Mouse (Mus musculus) hindbrain, embryonic 11.5 days (tissue): ENCODE results near the gene Ooep. TPM values are rescaled to one million over a fixed set of nuclear protein-coding genes. Genes with fewer than 3 reads are reported as not detected.
"Not testable (repeated sequence)": the region's sequence is repeated elsewhere in the genome, so short reads cannot be mapped to it uniquely, and the experiment has no call there.

Experiments
- ATAC-seq: fragments of 200-750 bp; cut with Nextera tagmentation; 2 replicates; pipeline ENCODE4 v1.8.0; 2017; ENCODE audit warnings: mild to moderate bottlenecking, moderate TSS enrichment, moderate library complexity; ENCODE audit not compliant: low FRiP score
- DNase-seq: peaks from one replicate; pipeline ENCODE4 v3.0.0-alpha.2; 2015; ENCODE audit warnings: low spot score
- H3K27ac ChIP-seq: fragments of 300-500 bp; sonication (generic); 2 replicates; pipeline ENCODE4 v1.5.1; 2014; ENCODE audit warnings: mild to moderate bottlenecking, low read depth, low read length
- H3K27me3 ChIP-seq: fragments of 300-500 bp; sonication (generic); 2 replicates; pipeline ENCODE4 v1.6.1; 2014; ENCODE audit warnings: mild to moderate bottlenecking, low read length, moderate library complexity, mixed read lengths; ENCODE audit not compliant: control insufficient read depth, insufficient read depth
- H3K36me3 ChIP-seq: fragments of 300-500 bp; sonication (generic); 2 replicates; pipeline ENCODE4 v1.6.1; 2014; ENCODE audit warnings: mild to moderate bottlenecking, low read length, moderate library complexity, mixed read lengths; ENCODE audit not compliant: control insufficient read depth, insufficient read depth
- H3K4me1 ChIP-seq: fragments of 300-500 bp; sonication (generic); replicated peaks from 2 replicates; pipeline ENCODE4 v1.6.1; 2014; ENCODE audit warnings: low read length, mixed read lengths; ENCODE audit not compliant: control insufficient read depth, insufficient read depth
- H3K4me2 ChIP-seq: fragments of 300-500 bp; sonication (generic); replicated peaks from 2 replicates; pipeline ENCODE4 v1.6.1; 2014; ENCODE audit warnings: mild to moderate bottlenecking, low read depth, low read length
- H3K4me3 ChIP-seq: fragments of 300-500 bp; sonication (generic); 2 replicates; pipeline ENCODE4 v1.5.1; 2014; ENCODE audit warnings: low read depth, low read length
- H3K9ac ChIP-seq: fragments of 300-500 bp; sonication (generic); 2 replicates; pipeline ENCODE4 v1.6.1; 2014; ENCODE audit warnings: low read depth, low read length
- H3K9me3 ChIP-seq: fragments of 300-500 bp; sonication (generic); 2 replicates; pipeline ENCODE4 v1.6.1; 2016; ENCODE audit warnings: low read length; ENCODE audit not compliant: control insufficient read depth
- WGBS: fragments of 180-500 bp; shearing (Covaris S2); extraction: QIAGEN DNeasy Blood & Tissue Kit; methylation state at CpG from one replicate; pipeline ENCODE4 v1.1.7; 2014; 5-methylcytosine and 5-hydroxymethylcytosine counted together
- polyA plus RNA-seq: library from polyadenylated mRNA; unstranded; fragments of >200 nt; fragmentation: Nextera tagmentation; extraction: Ambion mirVana; gene quantifications from 2 replicates; pipeline ENCODE4 v1.2.1, GENCODE M21; 2014

Ooep gene
- polyA plus RNA-seq, 1 experiment from 2014 or later: 3.3 TPM

- H3K27ac ChIP-seq, H3K4me1 ChIP-seq, H3K27me3 ChIP-seq, H3K4me2 ChIP-seq, ATAC-seq, H3K9me3 ChIP-seq, H3K4me3 ChIP-seq, H3K36me3 ChIP-seq, H3K9ac ChIP-seq, DNase-seq: not testable (repeated sequence)
- WGBS: 90% methylated on average over 3 of the region's 3 CpGs
These were observed 29.4 kb downstream of the Ooep start for GRCm38 (mm10) chr9:78349141-78349540.

DNA sequence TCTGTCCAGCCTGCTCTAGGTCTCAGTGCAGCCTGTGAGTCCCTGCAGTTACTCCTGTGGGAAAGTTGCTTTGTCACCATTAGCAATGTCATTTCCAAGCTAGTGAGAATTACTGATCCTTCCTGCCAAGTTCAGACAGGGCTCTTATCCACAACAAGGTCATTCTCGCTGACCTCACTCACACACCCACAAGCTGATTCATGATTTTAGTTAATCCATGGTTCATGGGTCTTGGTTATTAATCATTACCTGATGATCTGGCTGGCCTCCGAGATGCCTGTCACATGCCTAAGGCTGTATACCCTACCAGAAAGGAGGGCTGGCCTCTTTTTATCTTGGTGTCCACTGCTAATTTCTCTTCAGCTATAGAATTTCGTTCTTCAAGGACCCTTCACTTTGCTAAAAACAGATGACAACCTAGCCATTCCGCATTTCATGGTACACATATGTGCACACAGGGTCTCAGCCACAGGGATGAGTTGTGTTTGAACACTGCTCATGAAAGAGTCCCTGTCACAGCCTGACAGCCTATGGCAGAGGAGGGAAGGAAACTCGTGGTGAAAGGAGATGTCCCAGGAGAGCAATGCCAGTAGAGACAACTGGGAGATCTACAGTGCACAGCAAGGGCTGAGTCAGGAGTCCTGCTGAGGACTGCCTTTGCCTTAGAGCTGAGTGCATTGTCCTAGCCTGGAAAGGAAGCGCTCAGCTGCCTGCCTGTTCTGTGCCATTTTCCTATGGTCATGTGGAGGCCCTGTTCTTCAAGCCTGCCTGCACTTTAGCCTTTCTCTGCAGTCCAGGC is 30.1 kb downstream of the Ooep start:
- ATAC-seq, H3K9me3 ChIP-seq, DNase-seq, H3K36me3 ChIP-seq, H3K9ac ChIP-seq, H3K27ac ChIP-seq, H3K4me1 ChIP-seq, H3K4me2 ChIP-seq, H3K27me3 ChIP-seq, H3K4me3 ChIP-seq: not testable (repeated sequence)
- whole genome bisulfite sequencing: 68% methylated on average over 6 of the region's 6 CpGs

GRCm38 (mm10) chr9:78347004-78347403 is 31.5 kb downstream of the Ooep start:
- Histone ChIP-seq H3K9ac (no peak overlapping the region), H3K4me3 (no peak overlapping the region), H3K4me1 (no peaks in the 10 kb centered on the region), H3K36me3 (no peaks in the 10 kb centered on the region), H3K4me2 (no peak overlapping the region), H3K9me3 (no peaks in the 10 kb centered on the region), H3K27me3 (no peaks in the 10 kb centered on the region), H3K27ac (no peak overlapping the region)
- no peak for DNase-seq
- no peak for ATAC-seq
- 72% methylated on average over 3 of the region's 3 CpGs for WGBS

DNA sequence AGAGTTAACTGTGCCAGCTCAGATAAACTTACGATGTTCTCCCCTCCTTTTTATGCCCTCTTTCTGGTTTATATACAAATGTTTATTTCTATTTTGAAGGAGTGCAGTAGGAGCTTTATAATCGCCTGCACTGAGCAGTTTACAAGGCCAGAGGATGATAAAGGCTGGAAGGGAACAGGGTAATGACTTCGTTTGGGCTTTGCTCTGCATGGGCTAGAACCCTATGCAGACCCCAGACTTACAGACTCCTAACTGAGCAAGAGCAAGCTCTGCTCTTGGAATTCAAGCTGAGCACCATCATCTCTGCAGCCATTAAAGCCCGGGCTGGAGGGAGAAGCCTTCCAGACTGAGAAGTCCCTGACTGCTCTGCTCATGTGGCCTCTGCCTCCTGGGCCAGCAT is 33.3 kb downstream of the Ooep start:
- ATAC-seq, H3K4me3 ChIP-seq, H3K9me3 ChIP-seq, H3K9ac ChIP-seq, H3K4me1 ChIP-seq, H3K27ac ChIP-seq, DNase-seq, H3K36me3 ChIP-seq, H3K27me3 ChIP-seq, H3K4me2 ChIP-seq: not testable (repeated sequence)
- 77% methylated on average over 3 of the region's 4 CpGs for WGBS

GRCm38 (mm10) chr9:78343055-78343454 is 35.5 kb downstream of the Ooep start:
- not testable (repeated sequence) for H3K27me3 ChIP-seq, ATAC-seq, H3K9ac ChIP-seq, H3K4me2 ChIP-seq, H3K4me3 ChIP-seq, H3K9me3 ChIP-seq, H3K4me1 ChIP-seq, DNase-seq, H3K36me3 ChIP-seq, H3K27ac ChIP-seq
- WGBS: 88% methylated on average over 9 of the region's 9 CpGs

GRCm38 (mm10) chr9:78342494-78342893 is 36.0 kb downstream of the Ooep start:
- H3K27ac ChIP-seq, DNase-seq, H3K9me3 ChIP-seq, H3K27me3 ChIP-seq, ATAC-seq, H3K4me2 ChIP-seq, H3K9ac ChIP-seq, H3K4me3 ChIP-seq, H3K36me3 ChIP-seq, H3K4me1 ChIP-seq: not testable (repeated sequence)
- whole genome bisulfite sequencing: 89% methylated on average over 4 of the region's 4 CpGs

DNA sequence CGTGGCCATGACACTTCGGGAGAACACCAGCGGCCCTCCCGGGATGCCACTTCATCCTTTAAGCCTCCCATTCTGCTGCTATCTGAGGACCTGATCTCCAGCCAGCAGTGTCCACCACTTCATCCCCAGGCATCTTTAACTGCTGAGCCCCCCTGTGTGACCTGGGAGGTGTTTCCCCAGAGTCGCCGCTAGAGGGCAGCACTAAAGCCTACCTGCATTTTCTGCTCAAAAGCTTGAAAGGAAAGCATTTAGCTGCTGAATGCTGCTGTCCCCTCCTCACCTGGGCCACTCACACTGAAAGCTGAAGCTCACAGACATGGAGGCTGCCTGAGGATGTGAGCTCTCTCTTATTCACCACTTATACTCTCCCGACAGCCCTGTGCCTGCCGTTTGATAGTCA is 38.2 kb downstream of the Ooep start:
- not testable (repeated sequence) for H3K36me3 ChIP-seq, H3K4me3 ChIP-seq, H3K9me3 ChIP-seq, H3K4me1 ChIP-seq, ATAC-seq, H3K4me2 ChIP-seq, H3K9ac ChIP-seq, H3K27me3 ChIP-seq, H3K27ac ChIP-seq
- peak; percentile 77 for DNase-seq
- WGBS: 24% methylated on average over 8 of the region's 8 CpGs

- not testable (repeated sequence) for H3K27me3 ChIP-seq, H3K27ac ChIP-seq, H3K9ac ChIP-seq, H3K4me1 ChIP-seq, H3K4me3 ChIP-seq, H3K4me2 ChIP-seq, ATAC-seq, H3K36me3 ChIP-seq, H3K9me3 ChIP-seq, DNase-seq
These were observed 41.5 kb downstream of the Ooep start for GRCm38 (mm10) chr9:78337050-78337449.

DNA sequence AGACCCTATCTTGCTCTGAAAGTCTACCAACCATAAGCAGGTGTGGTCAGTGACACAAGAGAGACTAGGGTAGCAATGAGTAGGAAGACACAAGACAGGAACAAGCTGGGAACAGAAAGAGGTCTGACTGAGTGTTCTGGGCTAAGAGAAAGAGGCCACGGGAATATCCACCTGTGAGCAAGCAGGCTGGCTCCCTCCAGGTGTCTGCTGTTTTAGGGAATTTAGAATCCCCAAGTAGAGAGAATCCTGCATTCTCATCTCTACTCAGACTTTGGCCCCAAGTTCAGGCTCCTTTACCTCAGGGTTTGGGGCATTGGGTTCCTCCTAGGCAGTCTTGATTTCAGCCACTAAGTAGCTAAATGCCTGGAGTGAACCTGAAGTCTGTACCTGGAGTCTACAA is 51.2 kb downstream of the Ooep start, which contains the start of gene Omt2b:
Gene Omt2b (plus strand): TSS at position 301 of the 400 bp plus-strand sequence.
- H3K27ac ChIP-seq, H3K9ac ChIP-seq, ATAC-seq, H3K36me3 ChIP-seq, H3K4me1 ChIP-seq, H3K9me3 ChIP-seq, H3K27me3 ChIP-seq, DNase-seq, H3K4me2 ChIP-seq, H3K4me3 ChIP-seq: not testable (repeated sequence)
- 92% methylated on average over 1 of the region's 1 CpGs for WGBS
